Mouse (Mus musculus): ENCODE results near the gene Gm20388. TPM values are rescaled to one million over a fixed set of nuclear protein-coding genes. Genes with fewer than 3 reads are reported as not detected.
A peak's percentile ranks its signal among the peaks of the same experiment; 100 is the strongest.

Gene Gm20388
- total RNA-seq, 2 experiments from 2014 or later, result 2.4 to 2.6 TPM

DNA sequence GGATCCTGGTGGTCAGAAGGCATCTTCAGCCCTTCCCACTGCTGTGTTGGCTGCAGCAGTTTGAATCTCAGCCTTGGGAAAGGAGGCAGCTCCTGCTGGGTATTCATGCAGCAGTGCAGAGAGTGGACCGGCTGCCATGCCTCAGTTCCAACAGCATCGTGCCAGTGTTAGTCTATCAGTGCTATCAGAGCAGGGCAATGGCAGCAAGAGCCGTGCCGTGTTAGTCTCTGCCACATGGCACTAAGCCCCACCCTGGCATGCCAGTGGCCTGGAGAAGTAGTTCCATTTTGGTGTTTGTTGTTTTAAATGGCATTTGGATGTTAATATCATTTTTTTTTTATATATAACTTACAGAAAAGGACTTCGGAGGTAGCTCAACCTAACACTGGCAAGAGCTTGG lies 3198.3 kb downstream of the Gm20388 start:
- intact Hi-C loops (cut with DNase I), result no loop called here
- no peak for TF ChIP-seq CTCF (IDR thresholded peaks at IDR 0.05)
- no peak overlapping the region for H3K27ac ChIP-seq

DNA sequence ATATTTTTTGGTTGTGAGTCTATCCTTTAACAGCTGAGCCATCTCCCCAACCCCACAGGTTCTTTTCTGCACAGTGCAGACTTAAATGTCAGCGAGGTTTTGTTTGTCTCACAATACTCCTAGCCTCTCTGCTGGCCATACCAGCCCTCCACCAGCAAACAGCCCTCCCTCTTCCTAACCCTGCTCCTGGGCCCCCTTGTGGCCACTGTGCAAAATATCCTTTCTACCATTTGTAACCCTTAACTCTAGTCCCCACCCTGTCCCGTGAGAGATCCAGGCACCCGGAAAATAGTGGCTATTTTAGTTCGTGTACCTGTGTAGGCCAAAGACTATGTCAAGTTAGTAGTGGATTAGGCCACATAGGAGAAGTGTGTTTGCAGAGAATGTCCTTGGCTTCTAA lies 3200.0 kb downstream of the Gm20388 start:
- no peak for DNase-seq (ENCODE audit: extremely low spot score in 1 of 2, low spot score in 2 of 2)
- intact Hi-C loops (cut with DNase I), result no loop called here
- TF ChIP-seq CTCF (IDR thresholded peaks at IDR 0.05), result peak; percentile 75
- no peak overlapping the region for H3K4me3 ChIP-seq
- no peak overlapping the region for H3K27ac ChIP-seq

More for the DNA sequence above, 3198.3 kb downstream of the Gm20388 start:
- no peak for DNase-seq (ENCODE audit: extremely low spot score in 1 of 2, low spot score in 2 of 2)
- H3K4me3 ChIP-seq, result no peak overlapping the region

DNA sequence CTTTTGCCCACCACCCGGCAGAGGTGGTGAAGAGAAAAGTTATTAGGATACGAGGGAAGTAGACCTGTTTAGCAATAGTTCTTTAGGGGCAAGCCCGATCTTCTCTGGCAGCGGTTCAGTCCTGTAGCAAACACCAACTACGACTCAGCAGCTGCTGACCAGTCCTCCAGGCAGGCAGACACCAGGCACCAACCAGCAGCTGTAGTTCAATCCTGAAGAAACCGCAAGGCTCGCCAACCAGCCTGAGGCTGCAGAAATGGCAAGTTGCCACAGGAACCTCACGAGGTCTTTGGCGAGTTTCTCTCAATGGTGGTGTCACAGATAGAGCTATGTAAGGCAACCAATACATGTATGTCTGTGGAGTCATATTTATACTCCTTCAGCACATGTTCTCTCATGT lies 3202.3 kb downstream of the Gm20388 start:
- no peak for DNase-seq (ENCODE audit: extremely low spot score in 1 of 2, low spot score in 2 of 2)
- no peak overlapping the region for H3K27ac ChIP-seq
- no peak for TF ChIP-seq CTCF (IDR thresholded peaks at IDR 0.05)
- H3K4me3 ChIP-seq, result no peak overlapping the region
- intact Hi-C loops (cut with DNase I), result no loop called here

DNA sequence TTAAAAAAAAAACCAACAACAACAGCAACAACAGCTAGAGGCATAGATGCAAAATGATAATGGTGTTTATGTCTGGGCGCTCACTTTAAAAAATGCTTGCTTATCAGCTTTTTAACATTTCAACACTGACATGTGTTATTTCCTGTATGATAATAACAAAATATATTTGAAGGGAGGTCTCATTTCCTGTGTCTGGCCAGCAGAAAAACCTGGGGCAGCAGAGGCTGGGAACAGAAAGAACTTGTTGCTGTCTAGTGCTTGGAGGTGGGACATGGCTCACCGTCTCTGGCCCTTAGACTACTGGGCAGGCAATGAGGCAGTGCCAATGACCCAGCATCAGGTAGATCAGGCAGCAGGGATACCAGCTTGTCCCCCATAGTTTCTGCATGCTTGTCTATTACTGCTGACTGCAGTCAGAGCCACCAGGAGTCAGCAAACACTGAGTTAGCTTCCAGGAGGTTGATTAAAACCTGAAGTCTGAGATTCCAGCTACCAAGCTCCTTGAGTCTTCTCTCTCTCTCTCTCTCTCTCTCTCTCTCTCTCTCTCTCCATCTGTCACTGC lies 3203.3 kb downstream of the Gm20388 start:
- H3K4me3 ChIP-seq, result no peak overlapping the region
- intact Hi-C loops (cut with DNase I), result no loop called here
- no peak for DNase-seq (ENCODE audit: extremely low spot score in 1 of 2, low spot score in 2 of 2)
- TF ChIP-seq CTCF (IDR thresholded peaks at IDR 0.05), result no peak; the same call in none of the 2 replicates
- H3K27ac ChIP-seq, result no peak overlapping the region

DNA sequence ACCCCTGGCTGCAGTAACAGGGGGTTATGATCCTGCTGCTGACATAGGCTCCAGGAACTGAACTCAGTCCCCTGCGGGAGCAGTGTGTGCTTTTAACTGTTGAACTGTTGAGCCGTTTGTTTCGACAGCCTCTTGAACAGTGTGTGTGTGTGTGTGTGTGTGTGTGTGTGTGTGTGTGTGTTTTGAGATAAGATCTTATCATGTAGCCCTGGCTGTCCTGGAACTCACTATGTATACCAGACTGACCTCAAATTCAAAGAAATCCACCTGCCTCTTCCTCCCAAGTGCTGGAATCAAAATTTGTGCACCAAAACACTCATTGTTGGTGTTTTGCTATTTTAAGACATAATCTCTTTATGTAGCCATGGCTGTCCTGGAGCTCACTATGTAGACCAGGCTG lies 3204.0 kb downstream of the Gm20388 start:
- intact Hi-C loops (cut with DNase I), result no loop called here

DNA sequence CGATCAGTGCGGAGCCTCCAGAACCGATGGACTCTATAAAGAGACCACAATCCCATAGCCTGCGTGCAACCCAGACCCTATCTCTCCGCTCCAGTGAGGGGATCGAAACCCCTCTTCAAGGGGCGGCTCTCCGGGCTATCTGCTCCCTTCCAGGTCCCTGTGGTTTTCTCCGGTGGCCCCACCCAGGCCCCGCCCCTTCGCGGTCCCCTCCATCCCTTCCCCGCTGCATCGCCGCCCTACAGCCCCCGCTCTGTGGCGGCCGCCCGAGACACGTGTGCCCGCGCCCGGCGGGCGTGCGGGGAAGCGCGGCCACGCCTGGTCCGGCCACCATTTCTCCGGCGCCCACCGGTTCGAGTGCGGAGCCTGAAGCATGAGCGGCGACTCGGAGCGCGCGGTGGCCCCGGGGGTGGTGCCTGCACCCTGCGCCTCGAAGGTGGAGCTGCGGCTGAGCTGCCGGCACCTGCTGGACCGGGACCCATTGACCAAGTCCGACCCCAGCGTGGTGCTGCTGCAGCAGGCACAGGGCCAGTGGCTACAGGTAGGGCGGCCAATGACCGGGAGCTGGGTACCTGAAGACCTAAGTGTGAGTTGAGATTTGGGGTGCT lies 3206.6 kb downstream of the Gm20388 start, which contains the start of gene Cpne7:
Gene Cpne7 (plus strand): TSS at position 248 of the 605 bp plus-strand sequence.
- no peak for TF ChIP-seq CTCF (IDR thresholded peaks at IDR 0.05)
- DNase-seq (ENCODE audit: extremely low spot score in 1 of 2, low spot score in 2 of 2), result peak in 1 of 2 experiments; percentile 38
- intact Hi-C loops (cut with DNase I), result no loop called here
- H3K27ac ChIP-seq, result no peak within 1 kb of the TSS
- peak within 1 kb of the TSS; percentile 61 for H3K4me3 ChIP-seq

More for the DNA sequence above, 3204.0 kb downstream of the Gm20388 start:
- no peak overlapping the region for H3K4me3 ChIP-seq
- no peak for TF ChIP-seq CTCF (IDR thresholded peaks at IDR 0.05)
- no peak overlapping the region for H3K27ac ChIP-seq
- no peak for DNase-seq (ENCODE audit: extremely low spot score in 1 of 2, low spot score in 2 of 2)

DNA sequence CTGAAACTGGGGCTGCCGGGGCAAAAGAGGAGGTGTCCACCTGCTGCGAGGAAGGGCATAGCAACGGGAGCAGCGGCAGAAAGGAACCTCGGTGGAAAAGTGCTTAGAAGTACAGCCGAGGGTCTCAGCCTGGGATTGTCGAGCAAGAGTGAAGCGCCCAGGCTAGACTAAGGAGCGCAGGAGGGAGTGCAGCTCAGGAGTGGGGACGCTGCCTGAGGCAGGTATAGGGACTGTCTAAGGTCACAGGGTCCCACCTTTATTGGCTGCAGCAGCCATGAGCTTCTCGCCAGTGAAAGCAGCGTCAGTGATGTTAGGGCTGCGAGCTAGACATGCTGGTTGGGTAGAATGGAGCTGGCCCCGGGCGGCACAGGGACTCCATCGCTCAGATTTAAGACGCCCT lies 3207.1 kb downstream of the Gm20388 start:
- TF ChIP-seq CTCF (IDR thresholded peaks at IDR 0.05), result no peak
- DNase-seq (ENCODE audit: extremely low spot score in 1 of 2, low spot score in 2 of 2), result no peak
- H3K27ac ChIP-seq, result no peak overlapping the region
- intact Hi-C loops (cut with DNase I), result no loop called here
- H3K4me3 ChIP-seq, result peak overlapping the region; percentile 61

DNA sequence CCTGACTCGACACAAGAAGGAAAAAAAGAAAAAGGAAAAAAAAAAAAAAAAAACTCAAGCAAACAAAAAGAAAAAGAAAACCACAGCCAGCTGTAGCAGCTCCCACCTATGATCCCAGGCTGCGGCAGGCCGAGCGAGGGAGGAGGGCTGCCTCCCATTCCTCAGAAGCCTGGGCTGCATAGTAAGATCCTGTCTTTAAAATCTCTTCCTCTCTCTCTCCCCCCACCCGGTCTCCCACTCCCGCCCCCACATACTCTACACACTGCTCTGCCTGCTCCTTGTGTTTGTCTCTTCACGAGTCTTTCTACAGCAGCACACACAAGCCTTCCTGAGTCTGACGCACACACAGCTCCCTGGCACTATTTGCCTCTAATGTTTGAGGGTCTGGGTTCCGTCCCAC lies 3211.4 kb downstream of the Gm20388 start:
- TF ChIP-seq CTCF (IDR thresholded peaks at IDR 0.05), result no peak
- Histone ChIP-seq H3K4me3 (no peak overlapping the region), H3K27ac (no peak overlapping the region)
- no peak for DNase-seq (ENCODE audit: extremely low spot score in 1 of 2, low spot score in 2 of 2)
- intact Hi-C loops (cut with DNase I), result loop anchor here (2.0 kb wide), 1 partner anchor 15 kb away; no protein-coding TSS in a partner anchor

DNA sequence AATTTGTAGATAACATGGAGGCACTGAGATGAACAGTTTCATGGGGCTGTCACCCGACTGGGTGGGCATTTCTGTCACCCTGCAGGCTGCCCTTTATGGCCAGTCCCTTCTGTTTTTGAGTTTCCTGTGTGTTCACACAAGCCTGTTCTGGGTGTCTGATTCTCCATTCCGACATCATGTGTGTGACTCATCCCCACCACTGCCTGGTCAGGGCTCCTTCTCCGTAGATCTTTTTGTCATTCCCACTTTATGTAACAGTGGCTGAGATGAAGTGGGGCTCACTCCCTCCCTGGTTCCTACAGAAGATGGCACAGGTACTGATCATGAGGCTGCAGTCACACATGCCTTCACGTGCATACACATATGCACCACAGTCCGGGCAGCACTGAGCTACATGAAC lies 3212.0 kb downstream of the Gm20388 start:
- TF ChIP-seq CTCF (IDR thresholded peaks at IDR 0.05), result no peak
- DNase-seq (ENCODE audit: extremely low spot score in 1 of 2, low spot score in 2 of 2), result no peak
- Histone ChIP-seq H3K27ac (no peak overlapping the region; the same call in 1 of the 2 replicates), H3K4me3 (no peak overlapping the region)
- intact Hi-C loops (cut with DNase I), result loop anchor here (2.0 kb wide), 1 partner anchor 14 kb away; no protein-coding TSS in a partner anchor

DNA sequence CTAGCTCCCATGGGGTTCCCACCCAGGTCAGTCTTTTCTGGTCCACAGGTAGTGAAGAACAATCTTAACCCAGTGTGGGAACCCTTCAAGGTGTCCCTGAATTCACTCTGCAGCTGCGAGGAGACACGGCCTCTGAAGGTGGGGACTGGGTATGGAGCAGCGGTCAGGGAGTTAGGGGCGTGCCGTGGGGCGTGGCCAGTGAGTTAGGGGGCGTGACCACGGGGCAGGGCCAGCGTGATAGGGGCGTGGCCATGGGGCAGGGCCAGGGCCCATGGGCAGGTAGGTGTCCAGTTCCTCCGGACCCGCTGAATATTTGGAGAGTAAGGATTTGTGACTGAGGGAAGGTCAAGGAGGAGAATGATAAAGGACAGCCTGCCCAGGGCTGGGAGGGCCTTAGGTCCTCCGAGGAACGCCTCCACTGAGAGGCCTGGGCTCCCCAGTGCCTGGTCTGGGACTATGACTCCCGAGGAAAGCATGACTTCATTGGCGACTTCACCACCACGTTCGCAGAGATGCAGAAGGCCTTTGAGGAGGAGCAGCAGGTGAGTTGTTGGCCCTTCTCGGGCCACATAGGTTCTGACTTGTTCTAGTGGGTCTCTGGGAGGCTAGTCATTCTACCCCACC lies 3215.7 kb downstream of the Gm20388 start:
- H3K27ac ChIP-seq, result no peak overlapping the region
- DNase-seq (ENCODE audit: extremely low spot score in 1 of 2, low spot score in 2 of 2), result no peak
- intact Hi-C loops (cut with DNase I), result no loop called here
- no peak for TF ChIP-seq CTCF (IDR thresholded peaks at IDR 0.05)
- no peak overlapping the region for H3K4me3 ChIP-seq

DNA sequence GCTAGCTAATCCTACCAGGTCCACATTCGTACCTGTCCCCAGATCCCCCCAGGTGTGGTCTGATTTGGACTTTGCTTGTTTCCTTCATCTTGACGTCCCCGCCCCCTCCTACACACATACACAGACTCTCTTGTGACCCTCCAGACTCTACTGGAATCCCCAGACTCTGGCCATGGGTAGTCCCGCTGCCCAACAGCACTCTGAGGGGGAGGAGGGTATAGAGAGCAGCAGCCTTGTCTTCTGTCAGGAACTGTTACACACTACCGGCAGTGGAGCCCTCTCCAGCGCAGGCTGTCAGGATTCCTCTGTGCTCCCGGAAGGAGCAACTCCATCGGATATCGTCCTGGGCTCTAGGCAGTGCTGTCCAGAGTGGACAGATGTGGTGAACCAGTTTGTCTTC lies 3220.4 kb downstream of the Gm20388 start:
- TF ChIP-seq CTCF (IDR thresholded peaks at IDR 0.05), result no peak
- Histone ChIP-seq H3K4me3 (no peak overlapping the region), H3K27ac (no peak overlapping the region)
- intact Hi-C loops (cut with DNase I), result no loop called here
- no peak for DNase-seq (ENCODE audit: extremely low spot score in 1 of 2, low spot score in 2 of 2)

DNA sequence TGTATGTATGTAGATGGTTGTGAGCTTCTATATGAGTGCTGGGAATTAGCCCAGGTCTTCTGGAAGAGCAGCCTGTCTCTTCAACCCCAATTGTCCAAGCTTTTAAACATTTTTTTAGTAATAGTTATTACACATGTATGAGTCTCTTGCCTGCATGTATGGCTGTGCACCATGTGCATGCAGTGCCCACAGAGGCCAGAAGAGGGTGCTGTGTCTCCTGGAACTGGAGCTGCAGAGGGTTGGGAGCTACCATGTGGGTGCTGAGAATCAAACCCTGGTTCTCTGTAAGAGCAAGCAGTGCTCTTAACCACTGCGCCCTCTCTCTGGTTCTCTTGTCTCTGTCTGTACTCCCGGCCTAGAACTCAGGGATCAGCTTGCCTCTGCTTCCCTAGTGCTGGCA lies 3222.3 kb downstream of the Gm20388 start:
- Histone ChIP-seq H3K27ac (no peak overlapping the region), H3K4me3 (no peak overlapping the region)
- peak; percentile 4 for TF ChIP-seq CTCF (IDR thresholded peaks at IDR 0.05)
- intact Hi-C loops (cut with DNase I), result no loop called here
- no peak for DNase-seq (ENCODE audit: extremely low spot score in 1 of 2, low spot score in 2 of 2)
